Mouse (Mus musculus): ENCODE data around the gene Parva. TPM values are rescaled to one million over a fixed set of nuclear protein-coding genes. Genes with fewer than 3 reads are reported as not detected.

Parva gene
- polyA plus RNA-seq, 1 experiment from 2014 or later: 8.6 TPM

DNA sequence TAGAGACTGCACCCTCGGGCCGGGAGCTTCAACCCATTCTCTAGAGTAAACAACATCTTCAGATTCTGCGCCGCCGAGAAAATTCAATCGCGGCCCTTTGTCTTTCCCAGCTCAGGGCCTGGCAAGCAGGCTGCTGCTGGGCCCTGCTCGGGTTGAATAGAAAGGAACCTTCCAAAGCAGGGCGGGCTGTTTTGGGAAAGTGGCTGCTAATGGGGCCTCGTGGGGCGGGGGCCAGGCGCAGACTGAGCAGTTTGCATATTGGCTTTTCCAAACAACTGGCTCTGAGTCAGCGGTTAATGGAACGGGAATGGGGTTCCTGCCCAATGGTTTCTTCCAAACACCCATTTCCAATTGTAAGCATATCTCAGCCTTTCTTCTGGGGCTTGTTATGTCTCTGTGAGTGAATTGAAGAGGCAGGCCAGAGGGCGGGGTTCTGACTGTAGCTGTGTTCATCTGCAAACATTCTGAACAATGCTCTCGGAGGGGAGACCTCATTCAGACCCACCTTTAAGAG, 108.2 kb downstream of the Parva start:
- Histone ChIP-seq H3K4me1 (ENCODE audit: insufficient read depth) (no peaks in the 10 kb centered on the region), H3K27me3 (ENCODE audit: insufficient read depth, low read length) (no peaks in the 10 kb centered on the region), H3K4me2 (ENCODE audit: low read depth, low read length) (no peak overlapping the region), H3K4me3 (ENCODE audit: low read depth, low read length) (no peak overlapping the region), H3K27ac (ENCODE audit: low read depth) (no peak overlapping the region), H3K9ac (replicated peaks) (no peak overlapping the region), H3K9me3 (ENCODE audit: low read length) (no peaks in the 10 kb centered on the region; the same call in 1 of the 2 replicates), H3K36me3 (replicated peaks; ENCODE audit: insufficient read depth, low read length) (no peaks in the 10 kb centered on the region)
- no peak for TF ChIP-seq CTCF (IDR thresholded peaks at IDR 0.05; ENCODE audit: low read depth)
- ATAC-seq (no peak), DNase-seq (no peak)
- whole genome bisulfite sequencing (ENCODE audit: insufficient replicate concordance): 38% methylated on average over 16 of the region's 16 CpGs

DNA sequence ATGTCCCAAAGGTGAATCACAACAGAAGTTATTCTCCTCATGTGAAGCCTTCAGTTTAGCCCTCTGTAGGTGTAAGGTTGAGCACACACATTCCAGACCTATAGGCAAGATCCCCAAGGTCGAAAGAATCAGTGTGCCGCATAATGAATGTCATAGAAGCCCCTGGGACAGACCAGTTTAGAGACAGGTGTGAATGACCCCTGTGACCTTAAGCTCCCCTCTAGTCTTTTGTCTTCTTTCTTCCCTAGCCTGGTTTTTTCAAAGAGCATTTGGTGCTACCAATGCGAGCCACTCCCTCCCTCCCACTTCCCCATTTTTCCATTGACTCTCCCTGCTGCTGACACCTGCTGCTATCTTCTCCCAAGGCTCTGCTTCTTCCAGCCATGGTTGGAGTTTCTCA, 121.8 kb downstream of the Parva start:
- H3K9me3 ChIP-seq (ENCODE audit: low read length): no peaks in the 10 kb centered on the region
- no peak overlapping the region for H3K4me3 ChIP-seq (ENCODE audit: low read depth, low read length)
- 69% methylated on average over 3 of the region's 3 CpGs for WGBS (ENCODE audit: insufficient replicate concordance)
- TF ChIP-seq CTCF (IDR thresholded peaks at IDR 0.05; ENCODE audit: low read depth): no peak
- ATAC-seq: no peak
- peaks cover 4% of the 10 kb centered on the region; the same call in 1 of the 2 replicates for H3K36me3 ChIP-seq (replicated peaks; ENCODE audit: insufficient read depth, low read length)
- H3K4me1 ChIP-seq (ENCODE audit: insufficient read depth): no peaks in the 10 kb centered on the region
- H3K27ac ChIP-seq (ENCODE audit: low read depth): no peak overlapping the region
- no peaks in the 10 kb centered on the region for H3K27me3 ChIP-seq (ENCODE audit: insufficient read depth, low read length)
- no peak overlapping the region for H3K9ac ChIP-seq (replicated peaks)
- no peak for DNase-seq
- no peak overlapping the region for H3K4me2 ChIP-seq (ENCODE audit: low read depth, low read length)

DNA sequence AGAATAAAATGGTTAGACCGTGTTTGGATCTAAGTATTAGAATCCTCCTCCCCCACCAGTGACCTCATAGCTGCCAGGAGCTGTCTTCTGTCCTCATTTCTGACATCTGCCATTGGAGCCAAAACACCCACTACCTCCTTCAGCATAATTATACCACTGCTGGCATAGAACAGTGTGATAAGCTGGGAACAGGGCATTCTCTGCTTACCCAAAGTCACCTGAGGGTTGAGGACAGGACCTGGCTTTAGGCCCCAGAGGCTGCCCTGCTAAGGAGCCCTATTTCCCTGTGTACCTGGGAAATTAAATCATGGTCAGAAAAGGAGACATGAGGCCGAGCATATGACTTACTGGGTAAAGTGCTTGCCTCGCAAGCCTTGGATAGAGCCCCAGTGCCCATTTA, 134.2 kb downstream of the Parva start:
- H3K27me3 ChIP-seq (ENCODE audit: insufficient read depth, low read length): no peaks in the 10 kb centered on the region

DNA sequence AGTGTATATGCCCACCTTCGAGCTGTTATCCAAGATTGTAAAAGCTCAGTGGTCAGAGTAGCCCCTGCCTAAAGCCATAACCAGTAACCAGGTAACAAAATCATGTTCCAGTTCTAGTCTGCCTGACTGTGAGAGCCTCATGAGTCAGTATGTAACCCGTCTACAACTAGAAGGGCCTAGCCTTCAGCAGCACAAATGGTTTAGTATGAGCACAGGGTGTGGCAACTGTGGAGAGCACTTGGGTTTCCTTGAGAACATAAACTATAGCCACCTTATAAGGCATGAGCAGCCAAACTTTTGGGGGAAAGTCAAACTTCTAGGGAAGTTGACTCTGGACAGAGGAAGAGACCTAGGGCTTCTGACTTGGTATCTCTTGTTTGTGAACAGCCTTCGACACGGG, 139.7 kb downstream of the Parva start:
- TF ChIP-seq EP300 (IDR thresholded peaks at IDR 0.05; ENCODE audit: low read depth): no peak
- no peak for TF ChIP-seq CTCF (IDR thresholded peaks at IDR 0.05; ENCODE audit: low read depth)

More for the DNA sequence above, 134.2 kb downstream of the Parva start:
- DNase-seq (no peak), ATAC-seq (no peak)
- no peaks in the 10 kb centered on the region for H3K4me1 ChIP-seq (ENCODE audit: insufficient read depth)
- H3K27ac ChIP-seq (ENCODE audit: low read depth): no peak overlapping the region
- no peaks in the 10 kb centered on the region for H3K9me3 ChIP-seq (ENCODE audit: low read length)
- H3K36me3 ChIP-seq (replicated peaks; ENCODE audit: insufficient read depth, low read length): peaks cover 8% of the 10 kb centered on the region; the same call in 1 of the 2 replicates
- no peak overlapping the region for H3K9ac ChIP-seq (replicated peaks)
- no peak for TF ChIP-seq EP300 (IDR thresholded peaks at IDR 0.05; ENCODE audit: low read depth)
- TF ChIP-seq CTCF (IDR thresholded peaks at IDR 0.05; ENCODE audit: low read depth): no peak
- 72% methylated on average over 3 of the region's 3 CpGs for whole genome bisulfite sequencing (ENCODE audit: insufficient replicate concordance)
- no peak overlapping the region for H3K4me3 ChIP-seq (ENCODE audit: low read depth, low read length)
- H3K4me2 ChIP-seq (ENCODE audit: low read depth, low read length): no peak overlapping the region

DNA sequence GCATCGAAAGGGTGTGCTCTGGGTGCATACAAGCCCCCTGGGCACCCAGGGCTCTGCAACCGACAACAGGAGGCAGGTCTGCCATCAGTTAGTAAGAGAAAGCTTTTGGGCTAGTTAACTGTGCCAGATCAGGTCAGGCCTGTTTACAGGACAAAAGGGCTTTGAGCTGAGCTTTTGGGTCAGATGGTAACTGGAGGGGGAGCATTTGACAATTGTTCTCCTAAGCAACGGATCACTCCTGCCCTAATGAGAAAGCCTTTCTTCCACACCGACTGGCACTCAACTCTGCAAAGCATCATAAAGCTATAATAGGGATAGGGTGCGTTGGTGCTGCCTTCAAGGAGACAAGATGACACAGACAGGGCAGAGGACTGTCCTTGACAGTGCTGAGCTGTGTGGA, 141.7 kb downstream of the Parva start:
- Histone ChIP-seq H3K27me3 (ENCODE audit: insufficient read depth, low read length) (no peaks in the 10 kb centered on the region), H3K27ac (ENCODE audit: low read depth) (no peak overlapping the region), H3K4me3 (ENCODE audit: low read depth, low read length) (no peak overlapping the region), H3K9me3 (ENCODE audit: low read length) (no peaks in the 10 kb centered on the region), H3K4me1 (ENCODE audit: insufficient read depth) (no peaks in the 10 kb centered on the region), H3K4me2 (ENCODE audit: low read depth, low read length) (no peak overlapping the region), H3K9ac (replicated peaks) (no peak overlapping the region), H3K36me3 (replicated peaks; ENCODE audit: insufficient read depth, low read length) (peaks cover 3% of the 10 kb centered on the region; the same call in 1 of the 2 replicates)
- no peak for TF ChIP-seq CTCF (IDR thresholded peaks at IDR 0.05; ENCODE audit: low read depth)
- no peak for TF ChIP-seq EP300 (IDR thresholded peaks at IDR 0.05; ENCODE audit: low read depth)
- 70% methylated on average over 5 of the region's 5 CpGs for WGBS (ENCODE audit: insufficient replicate concordance)
- no peak for DNase-seq
- no peak for ATAC-seq

More for the DNA sequence above, 139.7 kb downstream of the Parva start:
- no peak for DNase-seq
- 78% methylated on average over 4 of the region's 4 CpGs for whole genome bisulfite sequencing (ENCODE audit: insufficient replicate concordance)
- Histone ChIP-seq H3K4me2 (ENCODE audit: low read depth, low read length) (no peak overlapping the region), H3K27ac (ENCODE audit: low read depth) (no peak overlapping the region), H3K4me1 (ENCODE audit: insufficient read depth) (no peaks in the 10 kb centered on the region), H3K9me3 (ENCODE audit: low read length) (no peaks in the 10 kb centered on the region), H3K36me3 (replicated peaks; ENCODE audit: insufficient read depth, low read length) (peaks cover 3% of the 10 kb centered on the region; the same call in 1 of the 2 replicates), H3K4me3 (ENCODE audit: low read depth, low read length) (no peak overlapping the region), H3K9ac (replicated peaks) (no peak overlapping the region), H3K27me3 (ENCODE audit: insufficient read depth, low read length) (no peaks in the 10 kb centered on the region)
- no peak for ATAC-seq

DNA sequence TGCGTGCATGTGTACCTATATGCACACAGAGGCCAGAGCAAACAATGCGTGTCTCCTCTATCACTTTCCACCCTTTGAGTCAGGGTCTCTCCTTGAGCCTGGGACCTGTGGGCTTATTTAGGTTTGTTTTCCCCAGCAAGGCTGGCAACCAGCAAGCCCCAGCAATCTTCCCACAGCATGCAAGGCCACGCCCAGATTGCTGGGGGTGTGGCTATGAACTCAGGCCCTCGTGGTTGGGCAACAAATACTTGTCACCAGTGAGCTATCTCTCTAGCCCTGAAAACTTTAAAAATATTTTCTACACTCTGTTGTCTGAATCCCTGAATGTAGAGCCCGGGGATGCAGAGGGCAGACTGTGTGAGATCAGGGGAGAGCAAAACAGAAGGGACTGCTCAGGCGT, 154.3 kb downstream of the Parva start:
- Histone ChIP-seq H3K9me3 (ENCODE audit: low read length) (no peaks in the 10 kb centered on the region), H3K4me1 (ENCODE audit: insufficient read depth) (no peaks in the 10 kb centered on the region), H3K27ac (ENCODE audit: low read depth) (no peak overlapping the region), H3K9ac (replicated peaks) (no peak overlapping the region), H3K36me3 (replicated peaks; ENCODE audit: insufficient read depth, low read length) (no peaks in the 10 kb centered on the region), H3K27me3 (ENCODE audit: insufficient read depth, low read length) (no peaks in the 10 kb centered on the region), H3K4me2 (ENCODE audit: low read depth, low read length) (no peak overlapping the region), H3K4me3 (ENCODE audit: low read depth, low read length) (no peak overlapping the region)
- 72% methylated on average over 6 of the region's 6 CpGs for WGBS (ENCODE audit: insufficient replicate concordance)
- ATAC-seq (no peak), DNase-seq (no peak)
- TF ChIP-seq CTCF (IDR thresholded peaks at IDR 0.05; ENCODE audit: low read depth) (no peak), EP300 (IDR thresholded peaks at IDR 0.05; ENCODE audit: low read depth) (no peak)
